Comparison of ENCODE assay signal across 22 mouse cellular contexts in the genomic region with DNA sequence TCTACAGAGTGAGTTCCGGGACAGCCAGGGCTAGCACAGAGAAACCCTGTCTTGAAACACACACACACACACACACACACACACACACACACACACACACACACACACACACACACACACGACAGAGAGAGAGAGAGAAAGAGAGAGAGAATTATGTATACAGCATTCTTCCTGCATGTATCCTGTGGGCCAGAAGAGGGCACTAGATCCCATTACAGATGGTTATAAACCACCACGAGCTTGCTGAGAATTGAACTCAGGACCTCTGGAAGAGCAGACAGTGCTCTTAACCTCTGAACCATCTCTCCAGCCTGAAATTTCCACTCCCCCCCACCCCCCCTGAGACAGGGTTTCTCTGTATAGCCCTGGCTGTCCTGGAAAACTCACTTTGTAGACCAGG. TPM values are rescaled to one million over a fixed set of nuclear protein-coding genes. Genes with fewer than 3 reads are reported as not detected.
DNase-seq lines count a peak whose midpoint lies in the region; ATAC-seq and TF ChIP-seq lines count a peak whose summit lies in the region.
"Not testable (repeated sequence)": the region's sequence is repeated elsewhere in the genome, so short reads cannot be mapped to it uniquely, and the experiment has no call there.
"Had no signal": no experiment of that assay in that cellular context is flagged by ENCODE, and none has a peak within 500 bp of the region (broad histone marks: within the 10 kb centered on the region; RNA-seq: fewer than 3 reads in every experiment).

No protein-coding gene starts in this region.

- WGBS in lung, postnatal 0 days = 65% methylated on average over 3 of the region's 3 CpGs
- WGBS in stomach, postnatal 0 days = 61% methylated on average over 3 of the region's 3 CpGs

- H3K27ac ChIP-seq in gastrocnemius, adult 2 months; left cerebral cortex, adult 2 months; lung, postnatal 0 days (ENCODE audit: low read length); stomach, postnatal 0 days (replicated peaks): not testable (repeated sequence)

- peak; percentile 33 for TF ChIP-seq CTCF in gastrocnemius, adult 2 months (IDR thresholded peaks at IDR 0.05)
- TF ChIP-seq CTCF in left cerebral cortex, adult 2 months (IDR thresholded peaks at IDR 0.05) = peak; percentile 2; the same call in 1 of the 2 replicates
- TF ChIP-seq CTCF in lung, postnatal 0 days (IDR thresholded peaks at IDR 0.05) = peak; percentile 46
- TF ChIP-seq CTCF in stomach, postnatal 0 days (IDR thresholded peaks at IDR 0.05; ENCODE audit: low read depth) = peak; percentile 55

- DNase-seq in CD4-positive, CD25-positive, alpha-beta regulatory T cell, adult 2 months (ENCODE audit: low read depth, low spot score) = peak; percentile 42
- DNase-seq in R1 (ENCODE audit: low read depth, low spot score) = peak; percentile 65
- DNase-seq in gastrocnemius, adult 2 months; left cerebral cortex, adult 2 months (ENCODE audit: extremely low spot score in 1 of 2, low spot score in 2 of 2); lung, postnatal 0 days (ENCODE audit: low spot score); stomach, postnatal 0 days (ENCODE audit: low spot score): not testable (repeated sequence)
- peak; percentile 41 for DNase-seq in induced T-regulatory cell, adult 2 months (ENCODE audit: low read depth)

- not testable (repeated sequence) for H3K9me3 ChIP-seq in lung, postnatal 0 days (ENCODE audit: low read length); stomach, postnatal 0 days (ENCODE audit: control insufficient read depth, low read length)

- TF ChIP-seq EP300 in lung, postnatal 0 days (IDR thresholded peaks at IDR 0.05); stomach, postnatal 0 days (optimal IDR thresholded peaks at IDR 0.05): not testable (repeated sequence)

- not testable (repeated sequence) for ATAC-seq in lung, postnatal 0 days; stomach, postnatal 0 days (ENCODE audit: low FRiP score, low TSS enrichment)

- not testable (repeated sequence) for H3K27me3 ChIP-seq in lung, postnatal 0 days (replicated peaks; ENCODE audit: insufficient read depth, low read length); stomach, postnatal 0 days (ENCODE audit: control insufficient read depth, insufficient read depth, low read length)

- not testable (repeated sequence) for H3K4me1 ChIP-seq in lung, postnatal 0 days (ENCODE audit: insufficient read depth, low read depth, low read length); stomach, postnatal 0 days (replicated peaks; ENCODE audit: control insufficient read depth, insufficient read depth)

- not testable (repeated sequence) for H3K4me2 ChIP-seq in lung, postnatal 0 days (replicated peaks; ENCODE audit: low read depth, low read length); stomach, postnatal 0 days (replicated peaks; ENCODE audit: low read depth)

- intact Hi-C loops in gastrocnemius, adult 2 months (cut with DNase I) = loop anchor here (2.0 kb wide), 1 partner anchor 145 kb away; no protein-coding TSS in a partner anchor
- intact Hi-C loops in left cerebral cortex, adult 2 months (cut with DNase I) = not testable (repeated sequence)

- H3K4me3 ChIP-seq in gastrocnemius, adult 2 months; left cerebral cortex, adult 2 months; lung, postnatal 0 days (ENCODE audit: low read depth, low read length); stomach, postnatal 0 days (ENCODE audit: low read depth, low read length): not testable (repeated sequence)

- H3K36me3 ChIP-seq in lung, postnatal 0 days (ENCODE audit: insufficient read depth, low read length) = peaks cover 28% of the 10 kb centered on the region
- peaks cover 20% of the 10 kb centered on the region for H3K36me3 ChIP-seq in stomach, postnatal 0 days (ENCODE audit: control insufficient read depth, insufficient read depth, low read length)

- H3K9ac ChIP-seq in lung, postnatal 0 days (replicated peaks; ENCODE audit: low read depth); stomach, postnatal 0 days (ENCODE audit: low read length): not testable (repeated sequence)

RNA-seq across cellular contexts. Expression of a gene that starts 27.0 kb away (rescaled TPM):
- total RNA-seq in gastrocnemius, adult 2 months (2021) = 10 to 100 TPM; 26.9 to 35.4 TPM
- 10 to 100 TPM; 55.1 to 56.6 TPM for total RNA-seq in left cerebral cortex, adult 2 months (2021)
- polyA plus RNA-seq in lung, postnatal 0 days (2015; fragmentation: Nextera tagmentation; extraction: Ambion mirVana) = 14.0 and 15.3 TPM in 2 replicates
- polyA plus RNA-seq in stomach, postnatal 0 days (2015; fragmentation: Nextera tagmentation; extraction: Ambion mirVana) = 7.9 and 9.0 TPM in 2 replicates

RNA-seq across cellular contexts. Expression of a gene that starts 30.4 kb away (rescaled TPM):
- not detected for total RNA-seq in gastrocnemius, adult 2 months (2021)
- not detected for total RNA-seq in left cerebral cortex, adult 2 months (2021)
- polyA plus RNA-seq in lung, postnatal 0 days (2015; fragmentation: Nextera tagmentation; extraction: Ambion mirVana) = 1.0 TPM in 2 replicates
- polyA plus RNA-seq in stomach, postnatal 0 days (2015; fragmentation: Nextera tagmentation; extraction: Ambion mirVana) = 0.11 TPM in 1 of 2 replicates, not detected in the other
- total RNA-seq: adrenal gland, adult 2 months; adrenal gland, postnatal 36 days; gastrocnemius, postnatal 14 days; granulocyte monocyte progenitor cell, adult 5-6 weeks; heart, postnatal 4 days; layer of hippocampus, postnatal 36 days; left cerebral cortex, postnatal 10 days; monocyte, adult 5-6 weeks had no signal
- polyA plus RNA-seq: activated CD4-positive, CD25-positive, alpha-beta regulatory T cell, adult 4 months; adrenal gland, adult 2 months; cerebellum, adult 2 months; cortical plate, adult 2 months; inflammation-experienced regulatory T-cells, adult 6 months; liver, embryonic 15.5 days; macrophage; neural tube, embryonic 14.5 days had no signal

RNA-seq across cellular contexts. Expression of a gene that starts 34.3 kb away (rescaled TPM):
- 10 to 100 TPM; 29.3 to 35.9 TPM for total RNA-seq in gastrocnemius, adult 2 months (2021)
- 100 to 1,000 TPM; 134 to 167 TPM for total RNA-seq in left cerebral cortex, adult 2 months (2021)
- polyA plus RNA-seq in lung, postnatal 0 days (2015; fragmentation: Nextera tagmentation; extraction: Ambion mirVana) = 6.6 and 7.6 TPM in 2 replicates
- polyA plus RNA-seq in stomach, postnatal 0 days (2015; fragmentation: Nextera tagmentation; extraction: Ambion mirVana) = 2.6 and 2.7 TPM in 2 replicates

RNA-seq across cellular contexts. Expression of a gene that starts 35.5 kb away (rescaled TPM):
- 1 to 10 TPM; 1.2 to 1.9 TPM for total RNA-seq in gastrocnemius, adult 2 months (2021)
- 1 to 10 TPM; 1.4 to 1.9 TPM for total RNA-seq in left cerebral cortex, adult 2 months (2021)
- polyA plus RNA-seq in lung, postnatal 0 days (2015; fragmentation: Nextera tagmentation; extraction: Ambion mirVana) = 11.9 and 13.1 TPM in 2 replicates
- polyA plus RNA-seq in stomach, postnatal 0 days (2015; fragmentation: Nextera tagmentation; extraction: Ambion mirVana) = 4.1 and 4.2 TPM in 2 replicates
- polyA plus RNA-seq: activated CD4-positive, CD25-positive, alpha-beta regulatory T cell, adult 4 months; inflammation-experienced regulatory T-cells, adult 6 months had no signal

RNA-seq across cellular contexts. Expression of a gene that starts 35.8 kb away (rescaled TPM):
- 10 to 100 TPM in 1 of 2 experiments, 1 to 10 TPM in 1; 6.5 to 10.6 TPM for total RNA-seq in gastrocnemius, adult 2 months (2021)
- 10 to 100 TPM in 1 of 2 experiments, 1 to 10 TPM in 1; 9.5 to 10.6 TPM for total RNA-seq in left cerebral cortex, adult 2 months (2021)
- polyA plus RNA-seq in lung, postnatal 0 days (2015; fragmentation: Nextera tagmentation; extraction: Ambion mirVana) = 12.0 and 13.6 TPM in 2 replicates
- polyA plus RNA-seq in stomach, postnatal 0 days (2015; fragmentation: Nextera tagmentation; extraction: Ambion mirVana) = 6.9 and 9.7 TPM in 2 replicates
- polyA plus RNA-seq: activated CD4-positive, CD25-positive, alpha-beta regulatory T cell, adult 4 months; inflammation-experienced regulatory T-cells, adult 6 months had no signal

Comparison
In these comparisons a context has a peak if more than half of its experiments do, and no peak if none do; other contexts are left out.
1. CTCF ChIP-seq: peak in every context shown above with its lines; median percentile 55 in stomach, postnatal 0 days; 46 in lung, postnatal 0 days; 33 in gastrocnemius, adult 2 months; 2 in left cerebral cortex, adult 2 months.